Mouse (Mus musculus) hindbrain, embryonic 14.5 days (tissue): ENCODE data around the gene Vmn1r214. TPM values are rescaled to one million over a fixed set of nuclear protein-coding genes. Genes with fewer than 3 reads are reported as not detected.

Experiments
- ATAC-seq: fragments of 200-750 bp; cut with Nextera tagmentation; 2 replicates; pipeline ENCODE4 v1.8.0; 2017; ENCODE audit warnings: moderate number of reproducible peaks, mild to moderate bottlenecking, moderate TSS enrichment, moderate library complexity; ENCODE audit not compliant: low FRiP score
- DNase-seq: peaks from one replicate; pipeline ENCODE4 v3.0.0-alpha.2; 2015; ENCODE audit warnings: low spot score
- H3K27ac ChIP-seq: fragments of 300-500 bp; sonication (generic); 2 replicates; pipeline ENCODE4 v1.5.1; 2014; ENCODE audit warnings: mild to moderate bottlenecking, moderate library complexity
- H3K27me3 ChIP-seq: fragments of 300-500 bp; sonication (generic); 2 replicates; pipeline ENCODE4 v1.6.1; 2014; ENCODE audit warnings: mild to moderate bottlenecking, low read length, mixed read lengths; ENCODE audit not compliant: control insufficient read depth, insufficient read depth
- H3K36me3 ChIP-seq: fragments of 300-500 bp; sonication (generic); replicated peaks from 2 replicates; pipeline ENCODE4 v1.6.1; 2014; ENCODE audit not compliant: control insufficient read depth, insufficient read depth
- H3K4me1 ChIP-seq: fragments of 300-500 bp; sonication (generic); replicated peaks from 2 replicates; pipeline ENCODE4 v1.6.1; 2014; ENCODE audit warnings: antibody characterized with exemption, low read length, mixed read lengths; ENCODE audit not compliant: control insufficient read depth, insufficient read depth
- H3K4me2 ChIP-seq: fragments of 300-500 bp; sonication (generic); replicated peaks from 2 replicates; pipeline ENCODE4 v1.6.1; 2014; ENCODE audit warnings: mild to moderate bottlenecking, moderate library complexity
- H3K4me3 ChIP-seq: fragments of 300-500 bp; sonication (generic); replicated peaks from 2 replicates; pipeline ENCODE4 v1.5.1; 2014; ENCODE audit warnings: mild to moderate bottlenecking, low read length
- H3K9ac ChIP-seq: fragments of 300-500 bp; sonication (generic); 2 replicates; pipeline ENCODE4 v1.6.1; 2014
- H3K9me3 ChIP-seq: fragments of 300-500 bp; sonication (generic); 2 replicates; pipeline ENCODE4 v1.6.1; 2016; ENCODE audit warnings: low read length; ENCODE audit not compliant: control insufficient read depth
- whole genome bisulfite sequencing: fragments of 180-500 bp; shearing (Covaris S2); extraction: QIAGEN DNeasy Blood & Tissue Kit; methylation state at CpG from one replicate; pipeline ENCODE4 v1.1.7; 2014; 5-methylcytosine and 5-hydroxymethylcytosine counted together
- polyA plus RNA-seq: library from polyadenylated mRNA; unstranded; fragments of >200 nt; fragmentation: Nextera tagmentation; extraction: Ambion mirVana; gene quantifications from 2 replicates; pipeline ENCODE4 v1.2.1, GENCODE M21; 2014

Gene Vmn1r214
- not detected in 2 replicates for polyA plus RNA-seq

DNA sequence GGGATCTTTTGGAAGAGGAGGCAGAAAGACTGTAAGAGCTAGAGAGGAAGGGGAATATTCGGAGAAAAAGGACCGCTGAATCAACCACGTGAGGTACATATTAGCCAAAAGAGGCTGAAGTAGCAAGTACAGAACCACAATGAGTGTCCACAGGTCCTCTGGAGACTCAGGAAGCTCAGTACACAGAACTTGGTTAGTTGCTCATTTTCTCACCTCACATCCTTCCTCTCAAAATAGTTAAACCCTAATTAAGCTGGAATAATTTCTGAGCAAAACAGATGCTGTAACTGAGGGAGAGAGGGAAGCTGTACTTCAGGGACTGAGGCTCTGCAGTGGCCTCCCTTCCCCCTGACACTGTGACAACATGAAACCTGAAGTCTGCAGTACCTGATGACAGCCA, at the start of gene Vmn1r214:
Vmn1r214 (plus strand) TSS at position 301 of the 400 bp plus-strand sequence.
- no peak for ATAC-seq
- 91% methylated on average over 3 of the region's 3 CpGs for WGBS

DNA sequence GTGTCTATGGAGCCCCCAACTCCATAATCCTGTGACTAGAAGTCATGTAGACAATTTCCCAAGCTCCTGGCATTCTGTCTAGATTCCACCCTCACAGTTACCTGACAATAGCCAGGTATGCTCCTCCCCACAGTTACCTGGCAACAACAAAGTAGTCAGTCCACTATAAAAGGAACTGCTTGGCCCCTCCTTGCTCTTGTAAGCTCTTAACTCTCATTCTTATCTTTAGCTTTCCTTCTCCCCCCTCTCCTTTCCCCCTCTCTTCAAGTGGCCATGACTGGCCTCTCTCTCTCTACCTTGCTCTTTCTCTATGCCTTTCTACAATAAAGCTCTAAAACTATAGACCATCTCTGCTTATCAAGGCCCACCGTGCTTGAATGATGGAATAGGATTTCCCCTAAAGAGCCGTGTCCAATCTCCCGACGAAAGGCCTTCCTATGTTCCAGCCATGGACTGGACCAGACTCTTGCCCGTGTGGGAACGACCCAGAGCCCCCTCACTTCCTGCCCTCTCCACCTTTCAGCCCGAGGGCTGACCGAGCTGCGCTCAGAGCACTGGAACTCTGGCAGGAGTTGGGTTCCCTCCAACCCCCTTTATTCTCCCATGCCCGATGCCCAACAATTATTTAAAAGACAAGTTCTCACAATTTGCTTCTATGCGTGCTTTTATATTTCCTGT, 39.9 kb upstream of the Vmn1r214 start:
- Histone ChIP-seq H3K4me3 (no peak overlapping the region), H3K9ac (no peak overlapping the region), H3K9me3 (no peaks in the 10 kb centered on the region), H3K27me3 (no peaks in the 10 kb centered on the region), H3K27ac (no peak overlapping the region), H3K4me2 (no peak overlapping the region), H3K4me1 (no peaks in the 10 kb centered on the region), H3K36me3 (no peaks in the 10 kb centered on the region)
- ATAC-seq (no peak), DNase-seq (no peak)
- WGBS, result 88% methylated on average over 11 of the region's 11 CpGs

More for the DNA sequence above, at the start of gene Vmn1r214:
- H3K9me3 ChIP-seq, result no peaks in the 10 kb centered on the region
- H3K4me2 ChIP-seq, result no peak within 1 kb of the TSS
- H3K4me3 ChIP-seq, result no peak within 1 kb of the TSS
- H3K27me3 ChIP-seq, result no peaks in the 10 kb centered on the region
- H3K9ac ChIP-seq, result no peak within 1 kb of the TSS
- H3K27ac ChIP-seq, result no peak within 1 kb of the TSS
- no peak for DNase-seq
- no peaks in the 10 kb centered on the region for H3K36me3 ChIP-seq
- H3K4me1 ChIP-seq, result no peaks in the 10 kb centered on the region

DNA sequence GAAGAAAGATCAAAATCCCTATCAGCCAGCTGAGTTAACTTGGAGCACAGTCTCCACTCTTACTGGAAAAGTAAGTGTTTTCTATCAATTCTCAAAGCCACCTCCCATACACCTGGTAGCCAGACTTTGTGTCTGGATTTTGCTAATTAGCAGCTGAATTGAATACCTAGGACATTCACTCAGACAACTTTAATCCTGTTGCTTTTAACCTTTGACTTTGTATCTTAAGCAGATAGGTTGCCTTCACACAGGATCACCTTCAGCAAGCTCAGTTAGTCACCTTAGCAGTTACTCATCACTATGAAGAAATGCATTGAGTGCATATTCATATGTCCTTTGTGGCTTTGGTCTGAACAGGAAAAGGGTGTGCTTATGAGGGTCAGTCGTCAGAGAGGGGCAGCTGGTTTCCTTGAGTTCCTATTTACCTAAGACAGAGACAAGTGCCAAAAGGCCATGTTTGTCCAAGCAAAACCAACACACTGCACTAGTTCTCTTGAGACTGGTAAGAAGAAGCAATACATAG, 38.0 kb upstream of the Vmn1r214 start:
- Histone ChIP-seq H3K9ac (no peak overlapping the region), H3K4me3 (no peak overlapping the region), H3K9me3 (no peaks in the 10 kb centered on the region), H3K36me3 (no peaks in the 10 kb centered on the region), H3K4me1 (no peaks in the 10 kb centered on the region), H3K4me2 (no peak overlapping the region), H3K27ac (no peak overlapping the region), H3K27me3 (no peaks in the 10 kb centered on the region)
- WGBS, result 56% methylated on average over 1 of the region's 1 CpGs
- ATAC-seq (no peak), DNase-seq (no peak)

DNA sequence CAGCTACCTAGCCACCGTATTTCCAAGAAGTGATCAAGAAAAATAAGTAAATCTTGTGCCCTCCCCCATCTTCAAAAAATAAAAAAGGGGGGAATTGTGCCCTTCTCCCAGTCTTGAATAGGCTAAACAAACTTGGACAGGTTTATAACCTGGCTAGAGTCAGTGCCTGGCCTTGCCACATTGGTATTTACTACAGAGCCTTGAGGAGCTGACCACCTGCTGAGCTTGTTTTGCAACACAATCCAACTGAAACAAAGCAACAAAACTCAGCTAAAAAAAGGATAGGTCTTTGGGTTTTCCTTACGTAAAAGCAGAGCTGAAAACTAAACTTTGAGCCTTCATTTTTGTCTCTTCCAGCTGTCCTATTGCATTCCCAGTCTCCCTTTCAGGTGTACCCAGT, 37.5 kb upstream of the Vmn1r214 start:
- no peak for ATAC-seq
- WGBS, result 46% methylated on average over 2 of the region's 2 CpGs
- Histone ChIP-seq H3K4me1 (no peaks in the 10 kb centered on the region), H3K9me3 (no peaks in the 10 kb centered on the region), H3K27ac (no peak overlapping the region), H3K4me2 (no peak overlapping the region), H3K36me3 (no peaks in the 10 kb centered on the region), H3K9ac (no peak overlapping the region), H3K4me3 (no peak overlapping the region), H3K27me3 (no peaks in the 10 kb centered on the region)
- no peak for DNase-seq

DNA sequence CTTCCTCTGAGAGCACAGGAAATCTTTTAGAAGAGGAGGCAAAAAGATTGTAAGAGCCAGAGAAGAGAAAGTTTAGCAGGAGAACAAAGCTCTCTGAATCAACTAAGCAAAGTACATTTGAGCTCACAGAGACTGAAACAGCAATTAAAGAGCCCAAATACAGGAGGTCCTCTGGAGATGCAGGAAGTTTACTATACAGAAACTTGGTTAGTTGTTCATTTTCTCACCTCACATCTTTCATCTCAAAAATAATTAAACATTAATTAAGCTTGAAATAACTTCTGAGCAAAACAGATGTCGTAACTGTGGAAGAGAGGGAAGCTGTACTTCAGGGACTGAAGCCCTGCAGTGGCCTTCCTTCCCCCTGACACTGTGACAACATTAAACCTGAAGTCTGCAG, 22.9 kb upstream of the Vmn1r214 start, which contains the start of gene Vmn1r213:
Vmn1r213 (plus strand) TSS at position 301 of the 400 bp plus-strand sequence.
- no peak within 1 kb of the TSS for H3K4me2 ChIP-seq
- DNase-seq, result no peak
- no peaks in the 10 kb centered on the region for H3K36me3 ChIP-seq
- H3K4me3 ChIP-seq, result no peak within 1 kb of the TSS
- no peaks in the 10 kb centered on the region for H3K9me3 ChIP-seq
- no peak for ATAC-seq
- H3K9ac ChIP-seq, result no peak within 1 kb of the TSS
- no peaks in the 10 kb centered on the region for H3K4me1 ChIP-seq
- WGBS, result 80% methylated on average over 1 of the region's 1 CpGs
- no peaks in the 10 kb centered on the region for H3K27me3 ChIP-seq
- no peak within 1 kb of the TSS for H3K27ac ChIP-seq

DNA sequence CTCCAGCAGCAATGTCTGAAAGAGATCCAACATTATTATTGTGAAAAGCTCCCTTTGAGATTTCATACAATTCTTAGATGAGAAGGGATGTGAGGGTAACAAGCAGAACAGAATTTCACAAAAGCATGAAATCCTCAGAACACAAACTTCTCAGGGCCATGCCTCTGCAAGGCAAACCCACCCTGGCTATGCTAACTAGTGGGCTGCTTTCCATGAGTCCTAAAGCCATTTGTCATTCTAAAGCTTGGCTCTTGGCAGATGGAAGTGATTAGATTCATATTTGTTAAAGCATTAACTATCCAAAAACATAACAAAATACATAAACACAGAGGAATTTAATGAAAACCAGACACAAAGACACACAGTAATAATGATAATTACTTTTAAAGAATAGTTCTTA, 12.1 kb upstream of the Vmn1r214 start:
- ATAC-seq (no peak), DNase-seq (no peak)
- H3K27ac ChIP-seq, result no peak overlapping the region
- H3K4me3 ChIP-seq, result no peak overlapping the region
- H3K9ac ChIP-seq, result no peak overlapping the region
- H3K4me2 ChIP-seq, result no peak overlapping the region
- no peaks in the 10 kb centered on the region for H3K27me3 ChIP-seq
- no peaks in the 10 kb centered on the region for H3K4me1 ChIP-seq
- no peaks in the 10 kb centered on the region for H3K9me3 ChIP-seq
- no peaks in the 10 kb centered on the region for H3K36me3 ChIP-seq

DNA sequence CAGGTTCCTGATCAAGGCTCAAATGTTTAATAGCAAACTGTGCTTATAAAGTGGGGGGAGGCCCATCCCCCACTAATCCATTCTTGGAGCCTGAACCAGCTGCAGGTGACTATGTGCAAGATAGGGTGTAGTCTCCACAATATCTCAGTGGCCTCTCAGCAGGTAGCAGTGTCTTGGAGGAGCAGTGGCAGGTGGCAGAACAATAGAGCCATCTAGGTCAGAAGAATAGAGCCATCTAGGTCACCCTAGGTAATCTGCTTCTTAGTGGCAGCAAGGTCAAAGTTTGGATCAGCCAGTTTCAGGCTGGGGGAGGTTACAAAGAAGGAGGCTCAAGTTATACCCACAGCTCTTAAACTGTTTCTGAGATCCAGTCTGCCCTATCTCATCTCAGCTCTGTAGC, 5.4 kb upstream of the Vmn1r214 start:
- no peaks in the 10 kb centered on the region for H3K4me1 ChIP-seq
- no peak overlapping the region for H3K27ac ChIP-seq
- no peak overlapping the region for H3K4me2 ChIP-seq
- no peaks in the 10 kb centered on the region for H3K36me3 ChIP-seq
- H3K27me3 ChIP-seq, result no peaks in the 10 kb centered on the region
- H3K9ac ChIP-seq, result no peak overlapping the region
- ATAC-seq (no peak), DNase-seq (no peak)
- H3K9me3 ChIP-seq, result no peaks in the 10 kb centered on the region
- H3K4me3 ChIP-seq, result no peak overlapping the region

DNA sequence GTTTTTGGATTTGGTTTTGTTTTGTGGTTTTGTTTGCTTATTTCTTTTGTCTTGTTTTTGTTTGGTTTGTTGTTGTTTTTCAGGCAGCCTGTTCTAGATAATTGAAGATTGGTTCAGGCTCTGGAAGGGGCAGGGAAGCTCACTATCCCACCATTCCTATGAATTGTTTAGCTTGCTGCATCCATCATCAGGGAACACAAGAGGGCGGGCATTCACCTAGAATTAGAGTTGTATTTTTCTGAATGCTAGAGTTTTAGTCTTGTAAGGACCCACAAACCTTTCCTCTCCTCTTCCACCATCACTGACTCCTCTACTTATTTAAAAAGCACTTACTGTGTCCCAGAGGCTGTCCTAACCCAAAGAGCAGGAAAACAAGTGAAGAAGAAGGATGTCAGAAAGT, 27.6 kb downstream of the Vmn1r214 start:
- no peak overlapping the region for H3K9ac ChIP-seq
- no peak overlapping the region for H3K27ac ChIP-seq
- H3K27me3 ChIP-seq, result no peaks in the 10 kb centered on the region
- WGBS, result 63% methylated on average over 1 of the region's 1 CpGs
- H3K4me2 ChIP-seq, result no peak overlapping the region
- no peak overlapping the region for H3K4me3 ChIP-seq
- H3K36me3 ChIP-seq, result no peaks in the 10 kb centered on the region
- DNase-seq (no peak), ATAC-seq (no peak)
- no peaks in the 10 kb centered on the region for H3K9me3 ChIP-seq
- H3K4me1 ChIP-seq, result no peaks in the 10 kb centered on the region

DNA sequence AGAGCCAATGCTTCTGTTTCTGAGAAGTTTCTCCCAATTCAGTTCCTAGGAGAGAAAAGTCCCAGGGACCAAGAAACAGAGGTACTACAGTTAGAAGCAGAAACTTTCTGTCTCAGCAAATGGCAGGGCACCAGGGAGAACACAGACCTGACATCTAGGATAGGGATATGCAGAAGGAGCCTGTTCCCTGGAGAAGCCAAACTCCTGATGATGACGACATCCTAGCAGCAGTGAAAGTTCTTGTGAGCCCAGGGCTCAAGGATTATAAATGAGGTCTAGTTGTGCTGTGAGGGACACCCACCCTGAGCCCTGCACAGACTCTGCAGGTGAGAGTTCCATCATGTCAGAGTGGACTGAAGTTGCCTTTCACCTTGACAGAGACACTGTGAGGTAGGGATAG, 37.5 kb downstream of the Vmn1r214 start, which contains the start of gene Vmn1r215:
Vmn1r215 (plus strand) TSS at position 301 of the 400 bp plus-strand sequence.
- Histone ChIP-seq H3K27ac (no peak within 1 kb of the TSS), H3K36me3 (no peaks in the 10 kb centered on the region), H3K4me1 (no peaks in the 10 kb centered on the region), H3K9ac (no peak within 1 kb of the TSS), H3K27me3 (no peaks in the 10 kb centered on the region), H3K4me3 (no peak within 1 kb of the TSS), H3K9me3 (no peaks in the 10 kb centered on the region), H3K4me2 (no peak within 1 kb of the TSS)
- WGBS, result 90% methylated on average over 1 of the region's 1 CpGs
- ATAC-seq (no peak), DNase-seq (no peak)
